ENCODE assay signal across 9 mouse cellular contexts in the genomic region with DNA sequence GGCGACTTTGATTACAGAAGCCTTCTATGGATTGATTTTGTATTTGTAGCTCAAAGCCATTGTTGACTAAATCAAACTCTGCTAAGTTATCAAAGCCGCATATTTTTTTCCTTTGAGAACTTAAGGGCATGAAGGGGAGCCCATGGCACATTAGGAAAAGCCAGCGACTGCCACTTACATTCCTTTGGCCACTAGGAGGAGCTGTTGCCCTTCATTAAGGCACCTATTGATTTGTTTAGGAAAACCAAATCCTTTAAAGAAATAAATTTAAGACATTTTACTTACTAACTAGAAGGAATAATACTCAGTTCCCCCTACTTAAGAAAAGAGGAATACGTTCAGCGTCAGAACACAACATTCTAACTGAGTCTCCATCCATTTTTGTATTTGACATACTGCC.
DNase-seq lines count a peak whose midpoint lies in the region; ATAC-seq and TF ChIP-seq lines count a peak whose summit lies in the region.
"Had no signal": no experiment of that assay in that cellular context is flagged by ENCODE, and none has a peak within 500 bp of the region (broad histone marks: within the 10 kb centered on the region; RNA-seq: fewer than 3 reads in every experiment).

No protein-coding gene starts in this region.

- H3K9ac ChIP-seq in hindbrain, embryonic 14.5 days = no peak overlapping the region
- H3K9ac ChIP-seq in hindbrain, embryonic 16.5 days (ENCODE audit: low read depth, low read length) = no peak overlapping the region
- H3K9ac ChIP-seq in midbrain, postnatal 0 days (replicated peaks; ENCODE audit: low read length, poor library complexity, severe bottlenecking) = no peak overlapping the region
- H3K9ac ChIP-seq: neural tube, embryonic 13.5 days had no signal

- H3K27ac ChIP-seq in hindbrain, embryonic 14.5 days = no peak overlapping the region
- H3K27ac ChIP-seq in hindbrain, embryonic 16.5 days (ENCODE audit: low read depth, low read length) = no peak overlapping the region
- H3K27ac ChIP-seq in midbrain, postnatal 0 days (ENCODE audit: low read depth, low read length) = no peak overlapping the region
- H3K27ac ChIP-seq: neural tube, embryonic 13.5 days had no signal

- H3K9me3 ChIP-seq in hindbrain, embryonic 14.5 days (ENCODE audit: control insufficient read depth, low read length) = no peaks in the 10 kb centered on the region
- H3K9me3 ChIP-seq in hindbrain, embryonic 16.5 days (ENCODE audit: control insufficient read depth, low read length) = no peaks in the 10 kb centered on the region
- no peaks in the 10 kb centered on the region for H3K9me3 ChIP-seq in G1E (replicated peaks)
- H3K9me3 ChIP-seq in midbrain, postnatal 0 days (ENCODE audit: low read length) = no peaks in the 10 kb centered on the region
- H3K9me3 ChIP-seq: neural tube, embryonic 13.5 days had no signal

- H3K4me3 ChIP-seq in hindbrain, embryonic 14.5 days (replicated peaks; ENCODE audit: low read length) = no peak overlapping the region
- H3K4me3 ChIP-seq in hindbrain, embryonic 16.5 days (ENCODE audit: low read length) = no peak overlapping the region
- H3K4me3 ChIP-seq in G1E (ENCODE audit: low read depth, low read length) = no peak overlapping the region
- no peak overlapping the region for H3K4me3 ChIP-seq in midbrain, postnatal 0 days (ENCODE audit: low read depth, low read length)
- H3K4me3 ChIP-seq: neural tube, embryonic 13.5 days had no signal

- no peaks in the 10 kb centered on the region for H3K4me1 ChIP-seq in hindbrain, embryonic 14.5 days (replicated peaks; ENCODE audit: control insufficient read depth, insufficient read depth, low read length)
- no peaks in the 10 kb centered on the region for H3K4me1 ChIP-seq in hindbrain, embryonic 16.5 days (ENCODE audit: control insufficient read depth, insufficient read depth, low read depth, low read length)
- no peaks in the 10 kb centered on the region for H3K4me1 ChIP-seq in G1E (ENCODE audit: insufficient read depth, low read depth, low read length)
- H3K4me1 ChIP-seq in midbrain, postnatal 0 days (ENCODE audit: insufficient read depth, low read length) = no peaks in the 10 kb centered on the region
- H3K4me1 ChIP-seq: neural tube, embryonic 13.5 days had no signal

- peak; percentile 87 for TF ChIP-seq CTCF in G1E (IDR thresholded peaks at IDR 0.05; ENCODE audit: low read depth, low read length)
- peak; percentile 93 for TF ChIP-seq CTCF in midbrain, postnatal 0 days (IDR thresholded peaks at IDR 0.05)

- no peaks in the 10 kb centered on the region for H3K27me3 ChIP-seq in hindbrain, embryonic 14.5 days (ENCODE audit: control insufficient read depth, insufficient read depth, low read length)
- H3K27me3 ChIP-seq in hindbrain, embryonic 16.5 days (replicated peaks; ENCODE audit: control insufficient read depth, insufficient read depth, low read length) = no peaks in the 10 kb centered on the region
- H3K27me3 ChIP-seq in G1E (ENCODE audit: insufficient read depth, low read length) = no peaks in the 10 kb centered on the region
- no peaks in the 10 kb centered on the region for H3K27me3 ChIP-seq in midbrain, postnatal 0 days (ENCODE audit: insufficient read depth, low read length)
- H3K27me3 ChIP-seq: neural tube, embryonic 13.5 days had no signal

- DNase-seq in hindbrain, embryonic 14.5 days (ENCODE audit: low spot score) = peak; percentile 93
- DNase-seq in G1E (ENCODE audit: low spot score) = peak; percentile 44
- DNase-seq in cerebellum, adult 18-20 months = peak; percentile 76 to 83
- peak; percentile 76 for DNase-seq in forelimb bud, embryonic 11.5 days (ENCODE audit: low read depth, low spot score)
- DNase-seq in layer of hippocampus, postnatal 14 days (ENCODE audit: low spot score in 2 of 2) = peak; percentile 55 to 90
- peak; percentile 91 for DNase-seq in midbrain, postnatal 0 days (ENCODE audit: low spot score)
- DNase-seq in telencephalon, adult 2 months (ENCODE audit: low read depth, low spot score) = peak; percentile 56

- no peak for ATAC-seq in hindbrain, embryonic 14.5 days (ENCODE audit: low FRiP score)
- no peak for ATAC-seq in hindbrain, embryonic 16.5 days
- ATAC-seq in G1E (ENCODE audit: extremely low read depth, insufficient number of reproducible peaks, low FRiP score, poor library complexity, severe bottlenecking) = no peak
- ATAC-seq in midbrain, postnatal 0 days (ENCODE audit: low FRiP score) = no peak

- H3K36me3 ChIP-seq in hindbrain, embryonic 14.5 days (replicated peaks; ENCODE audit: control insufficient read depth, insufficient read depth) = peaks cover 33% of the 10 kb centered on the region
- H3K36me3 ChIP-seq in hindbrain, embryonic 16.5 days (ENCODE audit: control insufficient read depth, insufficient read depth, low read length) = peaks cover 7% of the 10 kb centered on the region
- H3K36me3 ChIP-seq in G1E (replicated peaks) = peaks cover 52% of the 10 kb centered on the region
- peaks cover 21% of the 10 kb centered on the region; the same call in 1 of the 2 replicates for H3K36me3 ChIP-seq in midbrain, postnatal 0 days (ENCODE audit: insufficient read depth, low read length)

- no peak overlapping the region for H3K4me2 ChIP-seq in hindbrain, embryonic 14.5 days (replicated peaks)
- H3K4me2 ChIP-seq in hindbrain, embryonic 16.5 days (ENCODE audit: low read length) = no peak overlapping the region
- no peak overlapping the region for H3K4me2 ChIP-seq in midbrain, postnatal 0 days (ENCODE audit: low read depth, low read length, poor library complexity, severe bottlenecking)
- H3K4me2 ChIP-seq: neural tube, embryonic 13.5 days had no signal

- WGBS in hindbrain, embryonic 14.5 days = 30% methylated on average over 5 of the region's 5 CpGs
- 32% methylated on average over 5 of the region's 5 CpGs for WGBS in hindbrain, embryonic 16.5 days
- WGBS in midbrain, postnatal 0 days = 21% methylated on average over 5 of the region's 5 CpGs
